Mouse (Mus musculus): ENCODE measurements at regions not wholly inside any gene's neighbourhood (a gene's known extent, or its start where the extent isn't known, plus 50 kb on each side); places are given as distances from the start of the nearest gene placed in this dataset.

DNA sequence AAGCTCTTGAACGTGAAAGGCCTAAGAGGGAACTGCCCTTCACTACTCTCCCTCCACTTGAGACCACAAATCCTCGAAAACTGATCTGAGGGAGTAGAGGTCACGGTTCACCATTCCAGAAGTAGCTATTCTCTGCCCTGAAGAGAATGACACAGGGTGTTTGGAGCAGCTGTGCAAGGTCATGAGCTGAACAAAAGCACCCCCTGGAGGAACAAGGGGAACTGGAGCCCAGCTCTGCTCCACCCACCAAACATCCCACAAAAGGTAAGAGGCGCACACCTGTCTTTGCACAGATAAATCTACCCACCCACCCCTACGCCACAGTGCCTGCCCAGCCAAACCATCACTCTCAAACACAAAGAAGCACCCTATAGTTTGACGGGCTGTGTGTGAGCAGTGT, 90.4 kb upstream of the Clstn2 start:
- Histone ChIP-seq H3K4me2 (ENCODE audit: insufficient read depth, low read depth, poor library complexity, severe bottlenecking) (no peak overlapping the region), H3K79me2 (replicated peaks; ENCODE audit: control insufficient read depth, extremely low read depth, insufficient read depth, poor library complexity, severe bottlenecking) (no peaks in the 10 kb centered on the region), H3K9me3 (replicated peaks; ENCODE audit: low read length) (peaks cover 49% of the 10 kb centered on the region), H3K9ac (ENCODE audit: insufficient read depth, low read depth) (no peak overlapping the region), H3K27me3 (replicated peaks) (no peaks in the 10 kb centered on the region), H3K4me3 (replicated peaks in 1 of 3; ENCODE audit: low read depth in 2 of 3, low read length in 2 of 3, poor library complexity in 1 of 3) (no peak overlapping the region), H3K4me1 (ENCODE audit: control insufficient read depth in 1 of 2, insufficient read depth in 2 of 2) (no peaks in the 10 kb centered on the region), H3K27ac (ENCODE audit: insufficient read depth, low read depth) (no peak overlapping the region), H3K36me3 (replicated peaks in 1 of 2; ENCODE audit: control insufficient read depth in 1 of 2, insufficient read depth in 1 of 2, low read length in 1 of 2) (no peaks in the 10 kb centered on the region)
- dilution Hi-C loops (cut with MboI; ENCODE audit: extremely low pct_ligation_motif_present, extremely low pct_unique_long_range_greater_than_20kb, low sequenced_read_pairs) (no loop called here), in situ Hi-C loops (cut with MboI; ENCODE audit: low pct_ligation_motif_present, low pct_unique_long_range_greater_than_20kb, low sequenced_read_pairs) (no loop called here)
- no peak for DNase-seq (ENCODE audit: extremely low read depth)
- TF ChIP-seq PAX5 (IDR thresholded peaks at IDR 0.05; ENCODE audit: low read length) (no peak), BHLHE40 (IDR thresholded peaks at IDR 0.05; ENCODE audit: low read depth, low read length) (no peak), ZC3H11A (IDR thresholded peaks at IDR 0.05; ENCODE audit: low read depth, low read length) (no peak), RCOR1 (conservative IDR thresholded peaks at IDR 0.05; ENCODE audit: low read depth, low read length) (no peak), POLR2A (IDR thresholded peaks at IDR 0.05; ENCODE audit: low read depth, low read length) (no peak), JUND (conservative IDR thresholded peaks at IDR 0.05; ENCODE audit: low read depth, low read length) (no peak), MAZ (IDR thresholded peaks at IDR 0.05; ENCODE audit: low read depth, low read length) (no peak)

DNA sequence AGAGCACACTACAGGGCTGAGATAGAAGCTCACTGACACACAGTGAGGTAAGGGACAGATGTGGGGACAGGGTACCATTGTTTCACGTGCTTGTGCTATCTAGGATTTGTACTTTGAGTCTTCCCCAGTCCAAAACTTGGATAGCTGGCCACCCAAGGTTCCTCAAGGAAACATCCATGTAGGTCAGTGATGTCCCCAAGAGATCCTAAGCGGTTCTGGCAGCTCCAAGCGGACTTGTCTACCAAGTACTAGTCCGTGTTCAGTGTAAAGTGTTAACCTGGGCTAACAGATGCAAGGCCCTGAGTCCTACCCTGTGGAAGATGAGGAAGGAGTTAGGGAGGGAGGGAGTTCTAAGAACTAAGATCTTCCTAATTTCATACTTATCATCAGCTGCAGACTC, 96.6 kb upstream of the Clstn2 start:
- Histone ChIP-seq H3K4me3 (replicated peaks in 1 of 3; ENCODE audit: low read depth in 2 of 3, low read length in 2 of 3, poor library complexity in 1 of 3) (no peak overlapping the region), H3K27ac (ENCODE audit: insufficient read depth, low read depth) (no peak overlapping the region), H3K9ac (ENCODE audit: insufficient read depth, low read depth) (no peak overlapping the region), H3K36me3 (replicated peaks in 1 of 2; ENCODE audit: control insufficient read depth in 1 of 2, insufficient read depth in 1 of 2, low read length in 1 of 2) (no peaks in the 10 kb centered on the region), H3K79me2 (replicated peaks; ENCODE audit: control insufficient read depth, extremely low read depth, insufficient read depth, poor library complexity, severe bottlenecking) (no peaks in the 10 kb centered on the region), H3K4me2 (ENCODE audit: insufficient read depth, low read depth, poor library complexity, severe bottlenecking) (no peak overlapping the region), H3K27me3 (replicated peaks) (no peaks in the 10 kb centered on the region), H3K4me1 (ENCODE audit: control insufficient read depth in 1 of 2, insufficient read depth in 2 of 2) (no peaks in the 10 kb centered on the region), H3K9me3 (replicated peaks; ENCODE audit: low read length) (peaks cover 73% of the 10 kb centered on the region)
- no peak for TF ChIP-seq RCOR1 (conservative IDR thresholded peaks at IDR 0.05; ENCODE audit: low read depth, low read length)
- TF ChIP-seq TBP (conservative IDR thresholded peaks at IDR 0.05; ENCODE audit: low read depth, low read length) = no peak
- no peak for TF ChIP-seq ZMIZ1 (IDR thresholded peaks at IDR 0.05; ENCODE audit: low read depth, low read length)
- no peak for TF ChIP-seq PAX5 (IDR thresholded peaks at IDR 0.05; ENCODE audit: low read length)
- no peak for TF ChIP-seq ZKSCAN1 (IDR thresholded peaks at IDR 0.05; ENCODE audit: borderline replicate concordance, low read depth, low read length)
- no peak for TF ChIP-seq JUND (conservative IDR thresholded peaks at IDR 0.05; ENCODE audit: low read depth, low read length)
- no peak for TF ChIP-seq EP300 (IDR thresholded peaks at IDR 0.05; ENCODE audit: low read length)
- TF ChIP-seq MEF2A (IDR thresholded peaks at IDR 0.05; ENCODE audit: borderline replicate concordance, low read depth, low read length) = no peak
- no peak for TF ChIP-seq NELFE (IDR thresholded peaks at IDR 0.05; ENCODE audit: low read depth, low read length)
- TF ChIP-seq MAX (IDR thresholded peaks at IDR 0.05; ENCODE audit: low read length) = no peak
- dilution Hi-C loops (cut with MboI; ENCODE audit: extremely low pct_ligation_motif_present, extremely low pct_unique_long_range_greater_than_20kb, low sequenced_read_pairs) = no loop called here
- in situ Hi-C loops (cut with MboI; ENCODE audit: low pct_ligation_motif_present, low pct_unique_long_range_greater_than_20kb, low sequenced_read_pairs) = no loop called here
- DNase-seq (ENCODE audit: extremely low read depth) = no peak

DNA sequence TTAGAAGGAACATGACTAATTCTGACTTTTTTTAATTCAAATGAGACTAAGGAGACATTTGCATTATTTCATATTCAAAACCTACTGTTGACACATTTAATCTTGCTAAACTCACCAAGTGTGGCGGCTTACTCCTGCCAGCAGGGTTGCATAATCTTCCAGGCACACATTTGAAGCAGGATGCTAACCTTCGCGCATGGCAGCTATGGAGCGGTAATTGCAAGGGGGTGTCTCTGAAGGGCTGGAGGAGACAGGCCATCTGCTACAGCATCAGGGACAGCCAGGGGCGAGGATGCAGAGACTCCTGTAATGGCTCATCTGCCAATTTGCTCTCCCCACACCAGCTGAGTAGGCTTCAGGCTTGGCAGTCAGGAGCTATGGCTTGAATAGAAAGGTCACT, 97.9 kb upstream of the Clstn2 start:
- H3K9ac ChIP-seq (ENCODE audit: insufficient read depth, low read depth) = no peak overlapping the region
- DNase-seq (ENCODE audit: extremely low read depth) = no peak
- no peaks in the 10 kb centered on the region for H3K36me3 ChIP-seq (replicated peaks in 1 of 2; ENCODE audit: control insufficient read depth in 1 of 2, insufficient read depth in 1 of 2, low read length in 1 of 2)
- TF ChIP-seq ZKSCAN1 (IDR thresholded peaks at IDR 0.05; ENCODE audit: borderline replicate concordance, low read depth, low read length) = no peak
- TF ChIP-seq USF1 (IDR thresholded peaks at IDR 0.05; ENCODE audit: low read depth, low read length) = no peak
- no peak for TF ChIP-seq HCFC1 (IDR thresholded peaks at IDR 0.05; ENCODE audit: low read depth, low read length)
- TF ChIP-seq IRF4 (IDR thresholded peaks at IDR 0.05; ENCODE audit: low read depth, low read length) = no peak
- TF ChIP-seq ETS1 (conservative IDR thresholded peaks at IDR 0.05; ENCODE audit: low read depth, low read length) = no peak
- no peak for TF ChIP-seq NRF1 (IDR thresholded peaks at IDR 0.05; ENCODE audit: low read depth, low read length)
- TF ChIP-seq KAT2A (IDR thresholded peaks at IDR 0.05; ENCODE audit: insufficient replicate concordance, low read length) = no peak
- no peak for TF ChIP-seq MEF2A (IDR thresholded peaks at IDR 0.05; ENCODE audit: borderline replicate concordance, low read depth, low read length)
- no peak for TF ChIP-seq ZC3H11A (IDR thresholded peaks at IDR 0.05; ENCODE audit: low read depth, low read length)
- no peak for TF ChIP-seq POLR2AphosphoS2 (IDR thresholded peaks at IDR 0.05; ENCODE audit: low read depth, low read length)
- no peak for TF ChIP-seq JUN (IDR thresholded peaks at IDR 0.05; ENCODE audit: insufficient read depth, low read depth, low read length)
- TF ChIP-seq RCOR1 (conservative IDR thresholded peaks at IDR 0.05; ENCODE audit: low read depth, low read length) = no peak
- TF ChIP-seq CHD2 (IDR thresholded peaks at IDR 0.05; ENCODE audit: low read length) = no peak
- no peak for TF ChIP-seq CHD1 (IDR thresholded peaks at IDR 0.05; ENCODE audit: low read depth, low read length)
- no peak for TF ChIP-seq MAZ (IDR thresholded peaks at IDR 0.05; ENCODE audit: low read depth, low read length)
- H3K4me3 ChIP-seq (replicated peaks in 1 of 3; ENCODE audit: low read depth in 2 of 3, low read length in 2 of 3, poor library complexity in 1 of 3) = no peak overlapping the region
- H3K27ac ChIP-seq (ENCODE audit: insufficient read depth, low read depth) = no peak overlapping the region
- no peaks in the 10 kb centered on the region for H3K4me1 ChIP-seq (ENCODE audit: control insufficient read depth in 1 of 2, insufficient read depth in 2 of 2)
- H3K27me3 ChIP-seq (replicated peaks) = no peaks in the 10 kb centered on the region
- peaks cover 68% of the 10 kb centered on the region for H3K9me3 ChIP-seq (replicated peaks; ENCODE audit: low read length)
- H3K4me2 ChIP-seq (ENCODE audit: insufficient read depth, low read depth, poor library complexity, severe bottlenecking) = no peak overlapping the region
- dilution Hi-C loops (cut with MboI; ENCODE audit: extremely low pct_ligation_motif_present, extremely low pct_unique_long_range_greater_than_20kb, low sequenced_read_pairs) (no loop called here), in situ Hi-C loops (cut with MboI; ENCODE audit: low pct_ligation_motif_present, low pct_unique_long_range_greater_than_20kb, low sequenced_read_pairs) (no loop called here)
- H3K79me2 ChIP-seq (replicated peaks; ENCODE audit: control insufficient read depth, extremely low read depth, insufficient read depth, poor library complexity, severe bottlenecking) = no peaks in the 10 kb centered on the region
